Mouse (Mus musculus) liver, adult 2 months (tissue): ENCODE data around the gene Mapk8ip3.

ENCODE experiments used
- CTCF ChIP-seq: fragments of 200-500 bp; IDR thresholded peaks from 2 replicates; pipeline ENCODE4 v1.5.1; 2011; ENCODE audit warnings: low read depth, low read length, control low read depth
- POLR2A ChIP-seq: fragments of 200-500 bp; IDR thresholded peaks from 2 replicates; pipeline ENCODE4 v1.6.1; 2011; ENCODE audit warnings: low read length, control low read depth; ENCODE audit not compliant: insufficient read depth; ENCODE audit errors: extremely low read depth

- TF ChIP-seq CTCF (no peak), POLR2A (no peak)
These were observed 44.0 kb downstream of the Mapk8ip3 start for GRCm38 (mm10) chr17:24892785-24893184.
